Mouse (Mus musculus) embryonic stem cell, embryonic (primary cell): ENCODE measurements around the gene Ndufs6.

ENCODE experiments used
- CTCF ChIA-PET, 4 experiments: fragments of 300-600 bp in 2 of 4; fragments of 350-600 bp in 2 of 4; sonication (Branson Sonifier 250); formaldehyde crosslinking; loops; one replicate each; lab custom pipeline; 2022; ENCODE audit warnings: inconsistent platforms in 2 of 4; lab: Charles Lee
- POLR2A ChIA-PET, 4 experiments: fragments of 300-600 bp in 2 of 4; fragments of 350-600 bp in 2 of 4; sonication (Branson Sonifier 250); formaldehyde crosslinking; loops; one replicate each; lab custom pipeline; 2022; ENCODE audit warnings: antibody characterized with exemption in 4 of 4, inconsistent platforms in 1 of 4; lab: Charles Lee

The Ndufs6 gene

GRCm38 (mm10) chr13:73277797-73278196 is 50.5 kb downstream of the Ndufs6 start:
- ChIA-PET CTCF (interaction anchor here in 1 of 4 experiments (1.3 kb wide), 1 partner anchor 118 kb away, joined by 5 read pairs; no protein-coding TSS in a partner anchor), POLR2A (interaction anchor here in 1 of 4 experiments (0.6 kb wide), 1 partner anchor 8 kb away, joined by 3 read pairs; no protein-coding TSS in a partner anchor)

- ChIA-PET CTCF (interaction anchor here in 1 of 4 experiments (1.3 kb wide), 1 partner anchor 117 kb away, joined by 5 read pairs; no protein-coding TSS in a partner anchor), POLR2A (interaction anchor here in 2 of 4 experiments (0.6 to 1.3 kb wide), 2 partner anchors 9 kb away, joined by 3 to 5 read pairs; no protein-coding TSS in a partner anchor)
Measured at GRCm38 (mm10) chr13:73277361-73277760, 51.0 kb downstream of the Ndufs6 start.

- CTCF ChIA-PET: interaction anchor here (1.1 to 2.6 kb wide), 6 partner anchors 22 to 182 kb away, joined by 3 to 9 read pairs (median 3); no protein-coding TSS in a partner anchor
Measured at GRCm38 (mm10) chr13:73273536-73273935, 54.8 kb downstream of the Ndufs6 start.

GRCm38 (mm10) chr13:73272794-73273282 is 55.5 kb downstream of the Ndufs6 start:
- CTCF ChIA-PET: interaction anchor here (0.7 to 2.6 kb wide), 8 partner anchors 21 to 182 kb away, joined by 3 to 9 read pairs (median 3); no protein-coding TSS in a partner anchor
- POLR2A ChIA-PET: interaction anchor here in 3 of 4 experiments (0.6 to 1.8 kb wide), 5 partner anchors 10 to 213 kb away, joined by 3 to 7 read pairs (median 4); no protein-coding TSS in a partner anchor

More at GRCm38 (mm10) chr13:73273536-73273935, 54.8 kb downstream of the Ndufs6 start:
- POLR2A ChIA-PET: interaction anchor here in 1 of 4 experiments (1.0 to 1.8 kb wide), 2 partner anchors 14 to 73 kb away, joined by 4 to 5 read pairs; no protein-coding TSS in a partner anchor

- POLR2A ChIA-PET: interaction anchor here in 3 of 4 experiments (0.6 to 1.8 kb wide), 10 partner anchors 9 to 672 kb away, joined by 3 to 7 read pairs (median 4); no protein-coding TSS in a partner anchor
Measured at GRCm38 (mm10) chr13:73271336-73272242, 56.8 kb downstream of the Ndufs6 start.

GRCm38 (mm10) chr13:73270451-73271081 is 57.8 kb downstream of the Ndufs6 start:
- ChIA-PET POLR2A (interaction anchor here in 1 of 4 experiments (0.8 kb wide), 1 partner anchor 12 kb away, joined by 3 read pairs; no protein-coding TSS in a partner anchor), CTCF (interaction anchor here in 3 of 4 experiments (1.0 to 2.7 kb wide), 3 partner anchors 18 to 111 kb away, joined by 3 to 10 read pairs (median 3); no protein-coding TSS in a partner anchor)

More at GRCm38 (mm10) chr13:73271336-73272242, 56.8 kb downstream of the Ndufs6 start:
- CTCF ChIA-PET: interaction anchor here in 2 of 4 experiments (0.8 to 2.6 kb wide), 5 partner anchors 20 to 632 kb away, joined by 3 to 9 read pairs (median 4); no protein-coding TSS in a partner anchor

- POLR2A ChIA-PET: interaction anchor here in 1 of 4 experiments (1.0 kb wide), 1 partner anchor 59 kb away, joined by 3 read pairs; the partner anchor contains the start of genes Mrpl36 and Ndufs6
- CTCF ChIA-PET: interaction anchor here in 3 of 4 experiments (0.6 to 2.7 kb wide), 4 partner anchors 9 to 110 kb away, joined by 3 to 10 read pairs (median 3); no protein-coding TSS in a partner anchor
Measured at GRCm38 (mm10) chr13:73269891-73270290, 58.5 kb downstream of the Ndufs6 start.
